Mouse (Mus musculus): ENCODE results near the gene Hoxb5.

Hoxb5 gene

GRCm38 (mm10) chr11:96344878-96345159 is 41.7 kb downstream of the Hoxb5 start:
- H3K9me3 ChIP-seq (ENCODE audit: low read length) = no peaks in the 10 kb centered on the region
- TF ChIP-seq POU5F1 (IDR thresholded peaks at IDR 0.05; ENCODE audit: borderline replicate concordance, low read length) (no peak), NANOG (IDR thresholded peaks at IDR 0.05; ENCODE audit: borderline replicate concordance, low read length) (no peak), CTCF (conservative IDR thresholded peaks at IDR 0.05; ENCODE audit: low read length) (no peak)

GRCm38 (mm10) chr11:96345220-96345892 is 42.2 kb downstream of the Hoxb5 start:
- H3K36me3 ChIP-seq (ENCODE audit: insufficient read depth, low read length) = no peaks in the 10 kb centered on the region
- peaks cover 95% of the 10 kb centered on the region for H3K27me3 ChIP-seq (ENCODE audit: insufficient read depth, low read length)
- peaks cover 46% of the 10 kb centered on the region for H3K4me1 ChIP-seq (replicated peaks; ENCODE audit: low read depth, low read length)
- peak overlapping the region; percentile 66 for H3K4me3 ChIP-seq (replicated peaks; ENCODE audit: low read length)
- H3K9me3 ChIP-seq (ENCODE audit: low read length) = no peaks in the 10 kb centered on the region
- no peak for TF ChIP-seq CTCF (conservative IDR thresholded peaks at IDR 0.05; ENCODE audit: low read length)
- TF ChIP-seq POU5F1 (IDR thresholded peaks at IDR 0.05; ENCODE audit: borderline replicate concordance, low read length) = no peak
- TF ChIP-seq NANOG (IDR thresholded peaks at IDR 0.05; ENCODE audit: borderline replicate concordance, low read length) = no peak

More at GRCm38 (mm10) chr11:96344878-96345159, 41.7 kb downstream of the Hoxb5 start:
- Histone ChIP-seq H3K36me3 (ENCODE audit: insufficient read depth, low read length) (no peaks in the 10 kb centered on the region), H3K27me3 (ENCODE audit: insufficient read depth, low read length) (peaks cover 95% of the 10 kb centered on the region), H3K4me1 (replicated peaks; ENCODE audit: low read depth, low read length) (peaks cover 43% of the 10 kb centered on the region), H3K4me3 (replicated peaks; ENCODE audit: low read length) (no peak overlapping the region)

- Histone ChIP-seq H3K27me3 (ENCODE audit: insufficient read depth, low read length) (peaks cover 95% of the 10 kb centered on the region), H3K9me3 (ENCODE audit: low read length) (no peaks in the 10 kb centered on the region), H3K36me3 (ENCODE audit: insufficient read depth, low read length) (no peaks in the 10 kb centered on the region), H3K4me3 (replicated peaks; ENCODE audit: low read length) (peak overlapping the region; percentile 66), H3K4me1 (replicated peaks; ENCODE audit: low read depth, low read length) (peaks cover 43% of the 10 kb centered on the region)
- no peak for TF ChIP-seq POU5F1 (IDR thresholded peaks at IDR 0.05; ENCODE audit: borderline replicate concordance, low read length)
- TF ChIP-seq CTCF (conservative IDR thresholded peaks at IDR 0.05; ENCODE audit: low read length) = no peak
- TF ChIP-seq NANOG (IDR thresholded peaks at IDR 0.05; ENCODE audit: borderline replicate concordance, low read length) = 0 out of 2 replicates have a peak, but pooled peaks have one; percentile 42
Observed at GRCm38 (mm10) chr11:96345893-96346806, 43.0 kb downstream of the Hoxb5 start.

GRCm38 (mm10) chr11:96346916-96347520 is 43.9 kb downstream of the Hoxb5 start:
- Histone ChIP-seq H3K9me3 (ENCODE audit: low read length) (no peaks in the 10 kb centered on the region), H3K4me1 (replicated peaks; ENCODE audit: low read depth, low read length) (peaks cover 41% of the 10 kb centered on the region), H3K27me3 (ENCODE audit: insufficient read depth, low read length) (peaks cover 95% of the 10 kb centered on the region), H3K36me3 (ENCODE audit: insufficient read depth, low read length) (no peaks in the 10 kb centered on the region), H3K4me3 (replicated peaks; ENCODE audit: low read length) (no peak overlapping the region)
- TF ChIP-seq POU5F1 (IDR thresholded peaks at IDR 0.05; ENCODE audit: borderline replicate concordance, low read length) (no peak), NANOG (IDR thresholded peaks at IDR 0.05; ENCODE audit: borderline replicate concordance, low read length) (no peak)

- peaks cover 95% of the 10 kb centered on the region for H3K27me3 ChIP-seq (ENCODE audit: insufficient read depth, low read length)
- no peaks in the 10 kb centered on the region for H3K9me3 ChIP-seq (ENCODE audit: low read length)
- TF ChIP-seq POU5F1 (IDR thresholded peaks at IDR 0.05; ENCODE audit: borderline replicate concordance, low read length) (no peak), CTCF (conservative IDR thresholded peaks at IDR 0.05; ENCODE audit: low read length) (no peak), NANOG (IDR thresholded peaks at IDR 0.05; ENCODE audit: borderline replicate concordance, low read length) (no peak)
- peaks cover 46% of the 10 kb centered on the region for H3K4me1 ChIP-seq (replicated peaks; ENCODE audit: low read depth, low read length)
- H3K4me3 ChIP-seq (replicated peaks; ENCODE audit: low read length) = no peak overlapping the region
- no peaks in the 10 kb centered on the region for H3K36me3 ChIP-seq (ENCODE audit: insufficient read depth, low read length)
Observed at GRCm38 (mm10) chr11:96347717-96348116, 44.6 kb downstream of the Hoxb5 start.

- H3K9me3 ChIP-seq (ENCODE audit: low read length) = no peaks in the 10 kb centered on the region
- TF ChIP-seq NANOG (IDR thresholded peaks at IDR 0.05; ENCODE audit: borderline replicate concordance, low read length) = no peak
- no peak for TF ChIP-seq CTCF (conservative IDR thresholded peaks at IDR 0.05; ENCODE audit: low read length)
- no peak for TF ChIP-seq POU5F1 (IDR thresholded peaks at IDR 0.05; ENCODE audit: borderline replicate concordance, low read length)
- H3K4me3 ChIP-seq (replicated peaks; ENCODE audit: low read length) = no peak overlapping the region
- peaks cover 95% of the 10 kb centered on the region for H3K27me3 ChIP-seq (ENCODE audit: insufficient read depth, low read length)
- peaks cover 49% of the 10 kb centered on the region for H3K4me1 ChIP-seq (replicated peaks; ENCODE audit: low read depth, low read length)
- H3K36me3 ChIP-seq (ENCODE audit: insufficient read depth, low read length) = no peaks in the 10 kb centered on the region
Observed at GRCm38 (mm10) chr11:96348141-96348928, 45.2 kb downstream of the Hoxb5 start.

- Histone ChIP-seq H3K4me3 (replicated peaks; ENCODE audit: low read length) (no peak overlapping the region), H3K27me3 (ENCODE audit: insufficient read depth, low read length) (peaks cover 93% of the 10 kb centered on the region), H3K4me1 (replicated peaks; ENCODE audit: low read depth, low read length) (peaks cover 51% of the 10 kb centered on the region), H3K9me3 (ENCODE audit: low read length) (no peaks in the 10 kb centered on the region), H3K36me3 (ENCODE audit: insufficient read depth, low read length) (no peaks in the 10 kb centered on the region)
- TF ChIP-seq CTCF (conservative IDR thresholded peaks at IDR 0.05; ENCODE audit: low read length) (no peak), NANOG (IDR thresholded peaks at IDR 0.05; ENCODE audit: borderline replicate concordance, low read length) (no peak)
Observed at GRCm38 (mm10) chr11:96348988-96349387, 45.9 kb downstream of the Hoxb5 start.
